Mouse (Mus musculus): ENCODE data around the gene Capn5.

Capn5 gene

GRCm38 (mm10) chr7:98104481-98105435 lies 73.3 kb downstream of the Capn5 start:
- DNase-seq, result peak; percentile 46

- DNase-seq, result no peak
These were observed 74.2 kb downstream of the Capn5 start for GRCm38 (mm10) chr7:98103942-98104292.

GRCm38 (mm10) chr7:98103002-98103941 lies 74.8 kb downstream of the Capn5 start:
- DNase-seq, result peak; percentile 87

DNA sequence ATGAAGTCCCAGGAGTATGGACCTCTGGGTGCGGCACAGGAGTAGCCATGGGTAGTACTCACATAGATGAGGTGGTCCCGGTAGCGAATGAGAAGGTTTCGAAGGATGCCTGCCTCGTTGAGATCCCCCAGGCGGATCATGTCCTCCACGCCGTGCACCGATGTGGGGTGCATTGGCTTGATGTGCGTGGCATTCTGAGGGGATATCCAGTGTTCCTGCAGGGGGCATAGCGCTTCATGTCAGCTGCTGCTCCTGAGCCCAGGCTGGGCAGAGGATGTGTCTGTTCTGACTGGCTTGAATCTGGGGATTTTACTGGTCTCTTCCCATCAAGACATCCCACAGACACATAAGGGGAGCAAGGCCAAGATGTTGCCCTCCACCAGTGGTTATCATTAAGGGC lies 75.6 kb downstream of the Capn5 start:
- DNase-seq, result no peak

GRCm38 (mm10) chr7:98097557-98097956 lies 80.5 kb downstream of the Capn5 start:
- no peak for DNase-seq

GRCm38 (mm10) chr7:98095852-98096251 lies 82.2 kb downstream of the Capn5 start:
- DNase-seq, result no peak

- DNase-seq, result no peak
These were observed 91.7 kb downstream of the Capn5 start for GRCm38 (mm10) chr7:98086346-98086745.

GRCm38 (mm10) chr7:98085314-98085713 lies 92.8 kb downstream of the Capn5 start:
- DNase-seq, result no peak

GRCm38 (mm10) chr7:98084541-98085293 lies 93.4 kb downstream of the Capn5 start:
- no peak for DNase-seq

DNA sequence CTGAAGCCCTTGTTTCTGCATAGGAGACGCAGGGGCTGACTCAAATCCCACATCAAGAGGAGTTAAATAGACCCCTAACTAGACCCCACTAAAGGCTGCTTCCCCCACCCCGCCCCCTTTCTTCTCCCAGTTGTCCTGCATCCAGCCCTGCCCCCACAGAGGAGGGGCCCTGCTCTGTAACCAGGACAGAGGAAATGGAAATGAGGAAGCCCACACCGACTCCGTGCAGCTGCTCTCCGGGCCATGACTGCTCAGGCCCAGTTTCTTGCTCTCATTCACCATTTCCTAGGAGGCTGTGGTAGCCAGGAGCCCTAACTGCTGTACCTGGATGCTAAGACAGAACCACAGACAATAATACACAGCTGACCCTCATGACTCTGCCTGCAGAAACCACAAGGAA lies 95.7 kb downstream of the Capn5 start:
- DNase-seq, result peak; percentile 27

DNA sequence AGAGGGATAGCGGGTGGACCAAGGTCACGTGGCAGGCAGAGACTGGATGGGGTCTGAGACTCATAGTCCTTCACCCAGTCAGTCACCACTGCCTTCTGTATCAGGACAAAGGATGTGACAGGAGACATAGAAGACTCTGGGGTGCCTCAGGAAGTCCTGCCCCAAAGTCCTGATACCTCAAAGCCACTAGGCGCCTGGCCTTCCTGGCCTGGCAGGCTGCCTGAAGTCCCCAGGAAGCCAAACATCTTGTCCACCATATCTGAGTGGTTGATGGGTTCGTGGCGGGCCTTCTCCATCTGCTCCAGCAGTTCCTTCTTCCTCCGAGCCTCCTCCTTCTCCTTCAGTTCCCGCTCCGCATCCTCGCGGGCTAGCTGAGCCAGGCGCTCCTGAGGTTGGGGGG lies 100.6 kb downstream of the Capn5 start:
- DNase-seq, result no peak

DNA sequence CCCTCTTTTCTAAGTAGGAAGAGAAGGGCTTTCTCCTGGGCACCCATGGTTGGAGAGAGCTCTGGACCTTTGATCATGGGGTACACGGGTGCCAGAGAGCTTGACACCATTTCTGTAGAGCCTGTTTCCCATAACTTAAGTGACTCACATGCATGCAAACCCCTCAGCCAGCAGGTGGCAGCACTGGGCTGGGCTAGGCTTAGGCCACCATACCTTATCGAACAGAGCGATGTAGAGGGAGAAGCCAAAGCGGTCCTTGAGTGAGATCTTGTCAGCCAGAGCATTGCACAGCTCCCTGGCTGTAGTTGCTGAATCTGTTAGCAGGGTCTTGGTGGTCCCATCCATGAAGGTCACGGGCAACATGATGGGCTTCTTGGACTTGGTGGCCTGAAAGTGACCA lies 106.5 kb downstream of the Capn5 start:
- DNase-seq, result peak; percentile 87

Measured in liver (tissue).